Mouse (Mus musculus) T-cell, adult 2 months (primary cell): ENCODE data around the gene Zfr2.

Experiments
- DNase-seq: peaks from one replicate; pipeline ENCODE4 v3.0.0; 2022; ENCODE audit warnings: low spot score

Gene Zfr2

DNA sequence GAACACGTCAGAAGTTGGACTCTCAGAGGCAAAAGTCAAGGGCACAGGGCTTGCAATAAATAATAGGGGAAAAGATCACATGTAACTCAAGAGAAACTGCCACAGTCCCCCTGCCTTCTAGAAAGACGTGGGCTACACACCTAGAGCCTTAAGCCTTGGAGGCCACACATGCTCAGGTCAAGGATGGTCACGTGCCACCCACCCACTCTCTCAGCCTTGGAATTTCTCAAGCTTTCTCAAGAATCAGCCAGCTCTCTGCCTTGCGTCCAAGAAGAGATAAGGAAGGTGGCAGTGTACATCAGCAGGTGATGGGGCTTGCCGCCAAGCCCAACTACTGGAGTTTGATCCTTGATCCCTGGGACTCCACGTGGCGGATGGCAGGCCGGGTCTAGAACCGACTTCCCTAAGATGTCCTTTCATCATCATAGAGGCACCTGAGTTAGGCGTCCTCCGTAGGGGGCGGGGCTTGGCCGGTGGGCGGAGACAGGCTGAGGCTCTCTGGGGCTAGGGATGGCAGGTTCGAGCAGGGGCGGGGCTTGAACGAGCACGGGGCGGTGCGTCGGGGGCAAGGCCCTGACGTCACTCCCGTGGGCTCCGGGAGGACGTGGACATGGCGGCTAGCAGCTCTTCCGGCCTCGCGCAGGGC lies at the start of gene Zfr2:
TSS of gene Zfr2 (plus strand) at position 576 of the 646 bp plus-strand sequence.
- peak; percentile 93 for DNase-seq

DNA sequence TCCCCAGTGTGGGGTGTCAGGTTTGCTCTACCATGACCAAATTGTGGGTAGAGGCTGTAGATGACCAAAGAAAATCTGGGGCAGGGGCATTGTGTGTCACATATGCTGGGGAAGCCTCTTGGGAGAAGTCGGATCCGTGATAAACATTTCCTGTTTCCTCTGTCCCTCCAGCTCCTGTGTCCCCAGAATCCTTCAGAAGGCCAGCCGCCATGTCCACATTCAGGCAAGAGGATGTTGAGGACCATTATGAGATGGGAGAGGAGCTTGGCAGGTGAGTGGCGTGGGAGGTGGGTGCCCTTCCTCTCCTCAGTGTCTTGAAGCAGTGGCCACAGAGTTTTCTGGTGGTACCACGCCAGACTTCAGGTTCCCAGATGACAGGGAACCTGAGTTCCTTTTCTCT lies 49.1 kb upstream of the Zfr2 start, which contains the start of gene 4930442H23Rik:
TSS of gene 4930442H23Rik (minus strand) at position 45 of the 400 bp plus-strand sequence.
- no peak for DNase-seq

- DNase-seq, result no peak
Observed at GRCm38 (mm10) chr10:81184765-81185164, 48.2 kb upstream of the Zfr2 start.

DNA sequence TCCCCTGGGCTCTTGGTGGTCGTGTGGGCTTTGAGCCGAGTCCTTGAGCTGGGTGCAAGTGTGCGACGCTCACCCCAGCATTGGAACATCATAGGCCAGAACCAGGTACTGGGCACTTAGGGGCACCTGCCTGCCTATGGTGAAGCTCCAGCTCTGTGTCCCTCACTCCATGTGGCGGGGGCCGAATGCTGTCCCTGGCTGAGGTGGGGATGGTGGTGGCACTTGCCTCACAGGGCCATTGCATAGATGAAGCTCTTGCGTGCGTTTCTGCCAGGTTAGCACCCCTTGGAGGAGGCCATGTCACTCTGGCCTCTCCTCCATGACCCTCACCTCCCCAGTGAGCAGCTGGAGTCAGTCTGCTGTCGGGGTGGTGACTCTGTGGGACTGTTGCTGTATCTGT lies 45.8 kb upstream of the Zfr2 start:
- no peak for DNase-seq

DNA sequence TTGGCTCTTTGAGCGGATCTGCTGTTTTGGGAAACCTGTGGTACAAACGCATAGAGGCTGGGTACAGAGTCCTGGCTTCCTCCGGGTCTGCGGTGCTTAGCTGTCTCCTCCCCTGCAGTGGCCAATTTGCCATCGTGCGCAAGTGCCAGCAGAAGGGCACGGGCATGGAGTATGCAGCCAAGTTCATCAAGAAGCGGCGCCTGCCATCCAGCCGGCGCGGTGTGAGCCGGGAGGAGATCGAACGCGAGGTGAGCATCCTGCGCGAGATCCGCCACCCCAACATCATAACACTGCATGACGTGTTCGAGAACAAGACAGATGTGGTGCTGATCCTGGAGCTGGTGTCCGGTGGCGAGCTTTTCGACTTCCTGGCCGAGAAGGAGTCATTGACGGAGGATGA lies 43.1 kb upstream of the Zfr2 start:
- DNase-seq, result no peak

- no peak for DNase-seq
Observed at GRCm38 (mm10) chr10:81190236-81190911, 42.6 kb upstream of the Zfr2 start.

GRCm38 (mm10) chr10:81190912-81191321 lies 42.0 kb upstream of the Zfr2 start:
- no peak for DNase-seq

- no peak for DNase-seq
Observed at GRCm38 (mm10) chr10:81191342-81191982, 41.5 kb upstream of the Zfr2 start.

- DNase-seq, result peak; percentile 89
Observed at GRCm38 (mm10) chr10:81192270-81192967, 40.5 kb upstream of the Zfr2 start.

GRCm38 (mm10) chr10:81192968-81193501 lies 39.9 kb upstream of the Zfr2 start:
- DNase-seq, result no peak

DNA sequence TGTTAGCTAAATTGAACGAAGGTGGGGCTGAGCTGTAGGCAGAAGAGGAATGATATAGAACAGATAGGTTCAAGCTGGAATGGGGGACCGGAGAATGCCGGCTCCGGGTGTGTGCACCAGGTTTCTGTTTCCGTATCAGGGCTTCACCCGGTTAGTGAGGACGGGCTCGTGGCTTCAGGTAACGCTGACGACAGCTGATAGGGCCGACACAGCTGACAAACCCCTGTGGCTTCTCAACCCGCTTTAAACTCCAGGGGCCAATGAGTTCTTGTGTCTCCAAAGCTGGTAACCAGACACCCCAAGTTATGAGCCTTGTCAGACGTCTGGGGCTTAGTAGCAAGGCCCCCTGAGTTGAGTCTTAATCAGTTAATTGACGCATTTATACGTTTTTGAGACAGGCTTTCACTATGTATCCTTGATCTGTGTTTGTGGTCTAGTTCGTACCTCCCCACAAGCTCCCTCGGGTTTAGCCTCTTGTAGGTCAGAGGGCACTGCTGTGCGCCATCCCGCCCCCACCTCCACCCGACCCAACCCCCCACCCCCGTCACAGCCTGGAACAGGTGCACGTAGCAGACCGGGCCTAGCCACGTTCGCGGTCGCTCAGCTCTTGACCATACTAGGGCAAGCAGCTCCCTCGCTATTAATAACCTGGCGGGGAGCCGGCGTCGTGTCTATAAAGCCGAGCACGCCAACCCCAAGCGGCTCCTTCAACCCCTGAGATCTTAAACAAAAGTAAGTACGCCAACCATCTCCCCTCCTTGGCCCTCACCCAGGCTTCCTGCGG lies 38.8 kb upstream of the Zfr2 start:
- peak; percentile 76 for DNase-seq

DNA sequence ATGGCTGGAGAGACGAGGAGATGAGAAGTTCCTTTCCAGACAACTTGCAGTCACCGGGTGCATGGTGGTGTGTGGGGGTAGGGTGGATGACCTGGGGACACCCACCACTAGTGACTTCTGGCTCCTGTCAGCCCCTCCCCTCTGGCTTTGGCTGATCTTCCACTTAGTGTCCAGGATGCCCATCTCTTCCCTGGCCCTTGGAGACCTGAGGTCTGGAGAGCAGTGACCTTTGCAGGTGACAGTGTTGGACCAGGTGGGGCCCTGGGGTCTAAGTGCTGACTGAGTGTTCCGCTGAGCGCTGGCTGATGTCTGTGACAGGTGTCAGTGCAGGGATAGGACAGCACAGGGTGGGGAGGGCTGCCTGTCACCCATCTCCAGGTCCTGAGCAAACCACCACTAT lies 37.7 kb upstream of the Zfr2 start:
- DNase-seq, result no peak

DNA sequence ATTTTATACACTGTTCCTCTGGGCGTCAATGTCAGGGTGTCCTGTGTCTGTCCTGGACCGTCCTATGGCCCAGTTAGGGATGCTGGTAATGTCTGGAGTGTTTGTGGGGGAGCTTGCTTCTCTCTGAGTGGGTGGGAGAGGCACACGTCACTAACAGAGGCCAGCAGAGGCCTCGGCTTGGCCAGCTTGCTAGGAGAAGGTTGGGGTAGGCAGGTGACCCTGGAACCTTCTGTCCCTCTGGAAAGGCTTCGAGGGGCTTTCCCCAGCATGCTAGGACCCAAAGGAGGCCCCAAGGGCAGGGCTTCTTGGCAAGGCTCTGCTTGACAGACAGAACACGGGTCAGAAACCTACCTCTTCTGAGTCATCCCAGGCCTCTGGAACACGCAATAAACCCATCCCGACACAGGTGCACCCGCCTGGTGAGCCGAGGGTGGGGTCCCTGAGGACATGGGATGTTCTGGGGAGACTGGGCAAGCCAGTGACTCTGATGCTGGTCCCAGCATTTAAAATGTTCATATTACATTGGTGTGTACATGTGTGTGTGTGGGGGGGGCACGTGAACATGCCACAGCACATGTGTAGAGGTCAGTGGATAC lies 36.4 kb upstream of the Zfr2 start:
- no peak for DNase-seq

GRCm38 (mm10) chr10:81197305-81197704 lies 35.6 kb upstream of the Zfr2 start:
- no peak for DNase-seq

GRCm38 (mm10) chr10:81198230-81198629 lies 34.7 kb upstream of the Zfr2 start:
- peak; percentile 66 for DNase-seq

DNA sequence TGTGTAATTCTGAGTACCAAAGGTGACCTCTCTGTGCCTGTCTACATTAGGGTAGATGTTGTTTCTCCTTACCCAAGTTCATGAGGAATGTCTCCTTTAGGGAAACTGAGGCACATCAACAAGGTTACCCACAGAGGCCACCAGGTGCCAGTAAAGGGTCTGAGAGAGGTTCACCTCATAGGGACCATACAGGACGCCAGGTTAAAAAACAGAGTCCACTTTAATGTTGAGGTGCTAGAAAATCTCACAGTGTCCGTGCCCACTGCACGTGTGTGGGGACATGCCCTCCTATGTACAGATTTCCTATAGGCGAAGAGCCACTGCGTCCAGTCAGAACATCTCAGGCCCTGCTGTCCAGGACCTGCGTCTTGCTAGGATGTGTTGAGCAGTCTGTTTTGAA lies 34.0 kb upstream of the Zfr2 start:
- no peak for DNase-seq

DNA sequence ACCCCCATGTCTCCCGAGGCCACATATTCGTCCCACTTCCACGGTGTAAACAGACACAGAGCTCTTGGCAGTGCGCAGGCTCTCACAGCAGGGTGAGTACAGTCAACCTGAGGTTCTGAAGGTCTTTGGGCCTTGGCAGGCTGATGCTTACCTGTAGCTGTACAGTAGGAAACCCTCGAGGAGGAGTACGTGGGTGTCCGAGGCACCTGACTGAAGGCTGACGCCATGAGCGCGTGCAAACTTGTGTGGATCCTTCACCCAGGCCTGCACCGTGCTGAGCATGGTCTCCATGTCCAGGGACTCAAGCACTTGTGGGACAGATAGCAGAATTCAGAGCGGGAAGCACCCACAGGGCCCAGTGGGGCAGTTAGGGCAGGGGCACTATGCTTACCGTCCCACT lies 32.8 kb upstream of the Zfr2 start:
- DNase-seq, result no peak

DNA sequence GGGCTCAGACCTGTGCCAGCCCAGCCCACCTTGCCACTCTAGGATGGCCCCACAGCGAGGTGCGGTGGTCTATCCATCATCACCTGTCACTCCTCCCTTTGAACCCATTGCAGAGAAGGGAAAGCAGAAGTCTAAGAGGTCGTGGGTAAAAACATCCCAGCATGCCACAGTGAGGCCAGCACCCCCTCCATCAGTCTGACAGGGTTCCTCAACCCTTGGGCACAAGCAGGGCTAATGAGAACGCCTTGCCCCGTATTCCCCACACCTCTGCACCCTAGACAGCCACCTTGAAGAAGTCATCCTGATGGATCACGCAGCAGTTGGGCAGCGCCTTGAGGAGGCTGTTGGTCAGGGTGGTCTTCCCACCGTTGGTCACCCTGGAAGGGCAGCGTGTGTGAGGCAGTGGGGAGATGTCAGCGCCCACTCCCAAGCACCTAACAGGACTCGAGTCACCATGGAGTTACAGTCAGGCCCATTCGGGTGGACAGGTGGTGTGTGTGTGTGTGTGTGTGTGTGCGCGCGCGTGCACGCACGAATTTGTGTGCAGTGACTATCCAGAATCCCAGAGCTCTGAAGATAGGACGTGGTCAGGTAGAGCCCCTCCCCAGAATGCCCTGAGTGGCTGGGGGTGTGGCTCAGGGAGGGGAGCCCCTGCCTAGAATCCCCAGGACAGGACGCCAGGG lies 32.2 kb upstream of the Zfr2 start:
- no peak for DNase-seq

- DNase-seq, result no peak
Observed at GRCm38 (mm10) chr10:81201807-81202758, 30.9 kb upstream of the Zfr2 start, which contains the start of gene Nmrk2. TSS of gene Nmrk2 (minus strand) at chr10:81202051.
